Mouse (Mus musculus) erythroblast, embryonic 14.5 days (primary cell): ENCODE results near the gene Foxc2. TPM values are rescaled to one million over a fixed set of nuclear protein-coding genes. Genes with fewer than 3 reads are reported as not detected.
"Not testable (repeated sequence)": the region's sequence is repeated elsewhere in the genome, so short reads cannot be mapped to it uniquely, and the experiment has no call there.

Experiments
- H3K27me3 ChIP-seq: 2 replicates; pipeline ENCODE4 v1.6.1; 2012; ENCODE audit warnings: inconsistent platforms; ENCODE audit not compliant: control insufficient read depth
- H3K36me3 ChIP-seq: 2 replicates; pipeline ENCODE4 v1.6.1; 2012; ENCODE audit warnings: mild to moderate bottlenecking, inconsistent platforms; ENCODE audit not compliant: control insufficient read depth
- H3K4me1 ChIP-seq: 2 replicates; pipeline ENCODE4 v1.6.1; 2012; ENCODE audit warnings: inconsistent platforms; ENCODE audit not compliant: control insufficient read depth
- H3K4me3 ChIP-seq: replicated peaks from 2 replicates; pipeline ENCODE3; 2012; ENCODE audit warnings: moderate library complexity, mild to moderate bottlenecking, inconsistent platforms
- H3K9me3 ChIP-seq: 2 replicates; pipeline ENCODE4 v1.6.1; 2012; ENCODE audit warnings: low read length, inconsistent platforms, mixed read lengths; ENCODE audit not compliant: control insufficient read depth
- GATA1 ChIP-seq: IDR thresholded peaks from 2 replicates; pipeline ENCODE4 v1.6.1; 2012; ENCODE audit warnings: low read length, inconsistent platforms, mixed read lengths
- TAL1 ChIP-seq: IDR thresholded peaks from 3 replicates; pipeline ENCODE4 v1.6.1; 2012; ENCODE audit warnings: low read length, inconsistent platforms, mixed read lengths
- polyA plus RNA-seq: library from polyadenylated mRNA; stranded (reverse); fragments of >175 nt; gene quantifications from 2 replicates; pipeline ENCODE4 v1.2.3, GENCODE M21; 2012

The Foxc2 gene
- polyA plus RNA-seq, 1 experiment = not detected

DNA sequence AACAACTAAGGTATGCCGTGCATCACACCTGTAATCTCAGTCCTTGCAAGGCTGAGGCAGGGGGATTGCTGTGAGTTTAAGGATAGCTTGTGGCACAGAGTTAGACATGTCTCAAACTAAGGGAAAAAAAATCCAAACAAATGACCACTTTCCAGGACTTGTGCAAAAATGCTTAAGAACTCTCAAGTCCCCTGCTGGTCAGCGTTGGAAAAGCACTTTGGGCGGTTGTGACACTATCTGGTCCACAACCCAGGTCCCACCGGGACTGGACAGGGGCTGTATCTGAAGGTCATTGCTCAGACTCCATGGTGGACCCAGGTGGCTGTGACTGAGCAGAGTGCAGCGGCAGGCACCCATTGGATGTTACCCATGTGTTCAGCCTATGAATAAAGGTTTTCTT, 14.6 kb downstream of the Foxc2 start:
- Histone ChIP-seq H3K4me3 (no peak overlapping the region), H3K4me1 (no peaks in the 10 kb centered on the region), H3K9me3 (no peaks in the 10 kb centered on the region), H3K36me3 (no peaks in the 10 kb centered on the region), H3K27me3 (peaks cover 60% of the 10 kb centered on the region)
- no peak for TF ChIP-seq GATA1

DNA sequence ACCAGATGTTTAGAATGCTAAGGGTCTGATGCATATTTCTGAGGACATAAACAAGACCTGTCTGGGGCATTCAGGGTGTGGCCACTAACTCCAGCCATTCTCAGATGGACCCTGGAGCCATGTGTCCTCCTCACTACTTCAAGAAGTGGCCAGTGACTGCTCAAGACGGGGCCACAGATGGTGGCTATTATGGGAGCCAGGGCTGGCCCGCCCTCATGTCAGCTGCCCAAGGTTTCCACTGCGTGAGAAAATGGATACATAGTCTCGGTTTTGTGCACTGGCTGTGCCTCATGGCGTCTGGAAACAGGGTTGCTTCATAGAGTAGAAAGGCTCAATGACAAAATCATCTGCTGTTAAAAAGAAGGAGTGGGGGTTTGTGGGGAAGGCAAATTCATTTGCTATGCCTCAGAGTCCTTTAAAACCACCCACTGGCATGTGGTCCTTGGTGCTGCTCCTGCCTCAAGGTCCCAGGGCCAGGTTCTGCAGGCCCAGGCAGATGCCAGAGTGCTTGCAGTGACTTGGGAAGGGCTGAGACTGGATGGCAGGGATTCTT, 17.1 kb downstream of the Foxc2 start:
- TF ChIP-seq TAL1 (no peak), GATA1 (no peak)
- Histone ChIP-seq H3K4me1 (no peaks in the 10 kb centered on the region), H3K9me3 (peaks cover 13% of the 10 kb centered on the region), H3K36me3 (no peaks in the 10 kb centered on the region), H3K4me3 (no peak overlapping the region), H3K27me3 (peaks cover 35% of the 10 kb centered on the region)

DNA sequence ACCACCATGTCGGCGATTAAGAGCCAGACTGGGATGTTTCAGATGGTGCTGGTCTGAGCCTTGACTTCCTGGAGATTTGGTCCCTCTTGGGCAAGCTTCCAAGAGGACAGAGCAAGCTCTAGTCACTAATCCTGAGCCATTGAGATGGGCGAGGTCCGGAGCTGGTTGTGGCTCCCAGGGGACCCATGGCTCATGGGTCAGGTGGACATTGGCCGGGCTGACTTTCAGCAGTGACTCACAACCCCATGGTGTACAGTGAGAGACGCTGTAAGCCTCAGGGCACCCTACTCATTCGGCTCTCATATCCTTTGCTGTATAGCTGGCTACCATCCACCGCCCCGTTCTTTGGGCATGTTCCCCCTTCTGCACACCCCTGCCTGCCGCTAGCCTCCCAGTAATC, 18.1 kb downstream of the Foxc2 start:
- TF ChIP-seq TAL1 = no peak
- no peak for TF ChIP-seq GATA1
- Histone ChIP-seq H3K4me1 (no peaks in the 10 kb centered on the region), H3K9me3 (peaks cover 19% of the 10 kb centered on the region), H3K36me3 (no peaks in the 10 kb centered on the region), H3K4me3 (no peak overlapping the region), H3K27me3 (peaks cover 24% of the 10 kb centered on the region)

DNA sequence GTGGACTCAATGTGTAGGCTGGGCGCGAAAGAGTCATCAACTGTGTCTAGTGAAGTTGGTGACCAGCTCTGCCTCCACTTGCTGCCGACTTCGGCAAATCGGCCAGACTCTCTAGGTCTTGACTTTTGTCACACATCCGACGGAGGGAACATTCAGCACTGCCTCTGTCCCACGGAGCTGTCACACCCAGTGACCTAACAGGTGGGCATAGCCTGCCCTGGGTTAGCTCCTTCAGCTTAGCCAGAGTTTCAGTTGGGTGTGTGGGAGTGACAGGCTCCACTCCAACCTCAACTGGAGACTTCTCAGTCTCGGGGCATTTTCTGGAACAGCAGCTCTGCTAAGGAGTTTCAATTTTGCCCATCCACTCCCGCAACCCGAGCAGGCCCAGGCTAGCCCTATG, 18.5 kb downstream of the Foxc2 start:
- Histone ChIP-seq H3K4me3 (no peak overlapping the region), H3K27me3 (peaks cover 20% of the 10 kb centered on the region), H3K9me3 (peaks cover 19% of the 10 kb centered on the region), H3K4me1 (no peaks in the 10 kb centered on the region), H3K36me3 (no peaks in the 10 kb centered on the region)
- no peak for TF ChIP-seq TAL1
- no peak for TF ChIP-seq GATA1

DNA sequence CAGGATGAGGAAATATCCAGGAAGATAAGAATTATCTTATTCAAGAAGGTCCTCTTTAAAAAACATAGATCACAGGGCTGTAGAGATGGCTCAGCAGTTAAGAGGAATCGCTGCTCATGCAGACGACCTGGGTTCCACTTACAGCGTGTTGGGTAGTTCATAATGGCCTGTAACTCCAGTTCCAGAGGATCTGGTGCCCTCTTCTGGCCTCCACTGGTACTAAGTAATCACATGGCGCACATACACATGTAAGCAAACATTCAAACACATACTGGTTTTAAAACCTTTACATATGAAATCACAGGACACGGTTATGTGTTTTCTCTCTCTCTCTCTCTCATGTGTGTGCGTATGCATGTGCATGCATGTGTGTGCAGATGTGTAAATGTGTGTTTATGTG, 20.9 kb downstream of the Foxc2 start:
- Histone ChIP-seq H3K27me3 (peaks cover 3% of the 10 kb centered on the region; the same call in 1 of the 2 replicates), H3K36me3 (no peaks in the 10 kb centered on the region), H3K9me3 (peaks cover 19% of the 10 kb centered on the region), H3K4me3 (no peak overlapping the region), H3K4me1 (no peaks in the 10 kb centered on the region)
- TF ChIP-seq TAL1 = no peak
- TF ChIP-seq GATA1 = no peak

DNA sequence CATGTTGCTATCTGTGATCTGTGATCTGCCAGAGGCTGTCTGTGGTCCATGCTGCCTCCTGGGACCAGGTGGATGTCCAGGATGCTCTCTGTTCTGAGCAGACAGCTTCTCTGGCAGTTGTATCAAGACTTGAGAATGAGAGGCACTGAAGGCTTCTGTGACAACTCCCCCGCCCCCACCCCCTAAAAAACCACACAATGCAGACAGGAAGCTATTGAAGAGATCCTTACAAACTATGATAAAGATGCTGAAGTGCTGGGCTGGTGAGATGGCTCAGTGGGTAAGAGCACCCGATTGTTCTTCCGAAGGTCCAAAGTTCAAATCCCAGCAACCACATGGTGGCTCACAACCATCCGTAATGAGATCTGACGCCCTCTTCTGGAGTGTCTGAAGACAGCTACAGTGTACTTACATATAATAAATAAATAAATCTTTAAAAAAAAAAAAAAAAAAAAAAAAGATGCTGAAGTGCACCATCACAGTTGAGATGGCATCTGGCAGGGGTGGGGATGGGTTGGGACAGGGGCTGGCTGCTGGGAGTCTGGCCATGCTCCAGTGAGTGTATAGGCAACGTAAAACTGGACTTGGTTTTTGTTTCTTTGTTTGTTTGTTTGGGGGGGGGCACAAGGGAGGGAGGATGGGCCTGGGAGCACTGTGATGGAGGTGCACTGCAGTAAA, 29.6 kb downstream of the Foxc2 start:
- peaks cover 11% of the 10 kb centered on the region for H3K27me3 ChIP-seq
- not testable (repeated sequence) for H3K4me3 ChIP-seq, H3K36me3 ChIP-seq, H3K4me1 ChIP-seq, H3K9me3 ChIP-seq

DNA sequence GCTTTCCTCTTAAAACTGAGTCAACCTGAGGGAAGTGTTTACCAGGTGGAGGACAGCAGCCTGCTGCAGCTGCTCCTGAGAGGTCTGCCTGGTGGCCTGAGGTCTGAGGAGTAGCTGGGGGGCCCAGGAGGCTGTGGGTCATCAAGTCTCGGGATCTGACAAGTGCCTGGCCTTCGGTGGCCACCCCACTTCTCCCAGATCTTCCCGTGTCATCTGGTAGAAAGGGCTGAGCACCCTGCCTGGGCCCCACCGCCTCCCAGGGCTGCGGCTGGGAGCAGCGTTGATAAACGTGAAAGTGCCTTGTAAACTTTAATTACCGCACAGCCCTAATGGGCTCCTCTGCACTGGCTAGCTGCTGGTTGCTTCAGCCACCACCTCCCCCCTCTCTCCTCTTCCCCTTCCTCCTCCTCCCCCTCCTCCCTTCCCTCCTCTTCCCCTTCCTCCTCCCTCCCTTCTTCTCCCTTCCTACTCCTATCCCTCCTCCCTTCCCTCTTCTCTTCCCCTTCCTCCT, 32.7 kb downstream of the Foxc2 start:
- H3K36me3 ChIP-seq = no peaks in the 10 kb centered on the region
- H3K27me3 ChIP-seq = peaks cover 11% of the 10 kb centered on the region
- TF ChIP-seq GATA1 (no peak), TAL1 (no peak)
- H3K4me1 ChIP-seq = no peaks in the 10 kb centered on the region
- H3K9me3 ChIP-seq = no peaks in the 10 kb centered on the region
- no peak overlapping the region for H3K4me3 ChIP-seq

DNA sequence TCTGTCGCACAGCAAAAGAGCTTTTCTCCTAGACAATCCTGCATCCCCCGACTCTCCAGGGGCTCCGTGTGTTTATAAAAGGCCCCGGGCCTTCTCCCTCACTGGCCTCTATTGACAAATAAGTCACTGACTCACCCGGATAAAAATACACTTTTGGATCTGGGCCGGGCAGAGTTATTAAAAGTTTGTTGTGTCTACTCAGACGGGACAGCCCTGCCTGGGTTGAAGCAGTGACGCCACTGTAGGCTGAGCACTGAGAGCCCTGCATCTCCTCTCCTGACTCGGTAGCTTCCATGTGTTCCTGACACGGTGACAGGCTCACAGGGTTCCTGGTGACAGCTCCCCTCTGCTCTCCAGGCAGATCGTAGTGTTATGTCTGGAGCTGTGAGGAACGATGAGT, 36.4 kb downstream of the Foxc2 start:
- H3K9me3 ChIP-seq = no peaks in the 10 kb centered on the region
- H3K27me3 ChIP-seq = peaks cover 11% of the 10 kb centered on the region
- no peaks in the 10 kb centered on the region for H3K4me1 ChIP-seq
- H3K36me3 ChIP-seq = no peaks in the 10 kb centered on the region
- no peak for TF ChIP-seq TAL1
- TF ChIP-seq GATA1 = no peak
- no peak overlapping the region for H3K4me3 ChIP-seq

DNA sequence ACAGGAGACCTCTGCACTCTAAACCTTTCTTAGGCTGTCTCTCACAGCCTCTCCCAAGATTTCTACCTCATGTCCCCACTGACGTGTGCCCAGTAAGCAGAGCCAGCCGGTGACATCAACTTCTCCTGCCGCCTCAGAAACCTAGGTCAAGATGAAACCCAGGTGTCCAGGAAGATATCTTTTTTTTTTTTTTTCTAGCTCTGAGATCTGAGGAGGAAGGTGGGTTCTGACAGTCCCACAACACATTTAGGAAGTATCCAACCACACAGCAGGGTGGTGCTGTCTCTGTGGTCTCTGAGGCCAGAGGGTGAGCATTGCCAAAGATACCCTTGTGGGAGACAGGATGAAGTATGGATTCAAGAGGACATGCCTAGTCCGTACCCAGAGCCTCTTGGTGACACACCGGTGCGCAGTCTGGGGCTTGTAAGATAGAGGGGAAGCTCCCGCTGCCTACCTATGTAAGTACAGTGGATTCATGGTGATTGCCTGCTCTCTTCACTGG, 41.1 kb downstream of the Foxc2 start:
- no peak for TF ChIP-seq GATA1
- TF ChIP-seq TAL1 = no peak
- no peaks in the 10 kb centered on the region for H3K36me3 ChIP-seq
- no peaks in the 10 kb centered on the region; the same call in 1 of the 2 replicates for H3K27me3 ChIP-seq
- no peaks in the 10 kb centered on the region for H3K9me3 ChIP-seq
- no peak overlapping the region for H3K4me3 ChIP-seq
- H3K4me1 ChIP-seq = no peaks in the 10 kb centered on the region

DNA sequence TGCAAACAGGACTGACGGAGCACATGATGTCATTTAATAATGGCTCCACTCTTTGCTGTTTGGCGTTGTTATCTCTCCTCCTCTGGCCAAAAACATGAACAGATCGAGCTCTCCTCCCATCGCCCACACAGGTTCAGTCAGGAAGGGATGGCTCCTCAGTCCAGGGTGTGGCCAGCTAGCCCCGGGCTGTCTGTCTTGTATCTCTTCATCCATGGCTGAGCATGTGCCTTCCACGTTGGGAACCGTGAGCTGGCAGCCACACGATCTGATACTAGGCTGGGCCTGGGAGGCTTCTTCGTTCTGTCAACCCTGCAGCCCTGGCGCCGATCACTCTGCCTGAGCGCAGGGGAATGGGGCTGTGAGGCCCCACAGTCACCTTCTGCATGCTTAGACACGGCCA, 42.8 kb downstream of the Foxc2 start:
- H3K36me3 ChIP-seq = no peaks in the 10 kb centered on the region
- TF ChIP-seq TAL1 (no peak), GATA1 (no peak)
- H3K9me3 ChIP-seq = no peaks in the 10 kb centered on the region
- H3K27me3 ChIP-seq = no peaks in the 10 kb centered on the region; the same call in 1 of the 2 replicates
- H3K4me1 ChIP-seq = no peaks in the 10 kb centered on the region
- no peak overlapping the region for H3K4me3 ChIP-seq
